Mouse (Mus musculus) gastrocnemius, adult 2 months (tissue): ENCODE data around the gene Samd8. TPM values are rescaled to one million over a fixed set of nuclear protein-coding genes. Genes with fewer than 3 reads are reported as not detected.

ENCODE experiments used
- DNase-seq: peaks from one replicate; pipeline ENCODE4 v3.0.0; 2022
- H3K27ac ChIP-seq: fragments of 200-600 bp; 2 replicates; pipeline ENCODE4 v1.8.1; 2022; ENCODE audit warnings: mild to moderate bottlenecking
- H3K4me3 ChIP-seq: fragments of 200-600 bp; 2 replicates; pipeline ENCODE4 v1.8.1; 2022; ENCODE audit warnings: mild to moderate bottlenecking, moderate library complexity
- CTCF ChIP-seq: fragments of 200-600 bp; IDR thresholded peaks from 2 replicates; pipeline ENCODE4 v1.8.1; 2022; ENCODE audit warnings: antibody characterized with exemption, mild to moderate bottlenecking, moderate library complexity
- intact Hi-C: fragments of 180-260 bp; cut with DNase I; formaldehyde crosslinking; loops from one replicate; pipeline ENCODE4 v1.15.1; 2025
- total RNA-seq, 2 experiments: library from RNA; stranded (reverse); gene quantifications; 2 replicates each; pipeline ENCODE4 v1.2.3; 2021

Samd8 gene
- total RNA-seq, 2 experiments from 2014 or later, result 57.3 to 63.4 TPM

DNA sequence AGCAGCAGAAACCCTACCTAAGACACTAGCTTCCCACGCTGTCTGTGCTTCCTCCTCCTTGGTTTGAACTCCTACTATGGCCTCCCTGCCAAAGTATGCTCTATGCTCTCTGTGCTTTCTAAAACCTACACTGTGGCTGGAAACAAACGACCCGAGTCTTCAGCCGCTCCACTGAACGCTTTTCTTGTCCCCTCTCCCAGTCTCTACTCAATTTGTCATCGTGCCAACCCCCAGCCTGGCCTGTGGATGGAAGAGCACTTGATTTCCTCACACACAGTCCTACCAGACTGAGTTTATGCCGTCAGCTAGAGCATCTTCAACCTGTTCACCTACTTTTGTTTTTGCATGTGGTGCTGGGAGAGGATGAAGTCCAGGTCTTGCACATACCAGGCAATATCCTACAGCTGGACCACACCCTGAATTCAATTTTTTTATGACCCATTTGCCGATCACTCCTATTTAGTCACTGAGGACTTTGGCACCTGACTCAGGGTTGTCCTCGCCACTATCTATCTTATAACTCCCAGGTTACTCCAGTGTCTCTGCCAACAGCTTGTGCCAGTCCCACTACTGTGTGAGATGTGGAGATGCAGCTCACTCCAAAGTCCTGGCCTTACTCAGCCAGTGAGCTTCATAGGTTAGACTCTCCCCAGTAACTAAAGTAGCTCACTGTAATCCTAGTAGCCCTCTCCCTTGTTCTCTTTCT is 75.6 kb downstream of the Samd8 start:
- intact Hi-C loops, result no loop called here
- H3K27ac ChIP-seq, result peak overlapping the region; percentile 50; the same call in 1 of the 2 replicates

GRCm38 (mm10) chr14:21830876-21831767 is 80.8 kb downstream of the Samd8 start:
- Histone ChIP-seq H3K27ac (peak overlapping the region; percentile 100), H3K4me3 (peak overlapping the region; percentile 77)
- intact Hi-C loops, result loop anchor here (2.0 kb wide), 1 partner anchor 80 kb away; the partner anchor contains the start of genes Dusp13 and Samd8
- TF ChIP-seq CTCF, result peak; percentile 18; the same call in 1 of the 2 replicates
- DNase-seq, result peak; percentile 98

More for the DNA sequence above, 75.6 kb downstream of the Samd8 start:
- no peak for TF ChIP-seq CTCF
- DNase-seq, result no peak
- H3K4me3 ChIP-seq, result no peak overlapping the region

DNA sequence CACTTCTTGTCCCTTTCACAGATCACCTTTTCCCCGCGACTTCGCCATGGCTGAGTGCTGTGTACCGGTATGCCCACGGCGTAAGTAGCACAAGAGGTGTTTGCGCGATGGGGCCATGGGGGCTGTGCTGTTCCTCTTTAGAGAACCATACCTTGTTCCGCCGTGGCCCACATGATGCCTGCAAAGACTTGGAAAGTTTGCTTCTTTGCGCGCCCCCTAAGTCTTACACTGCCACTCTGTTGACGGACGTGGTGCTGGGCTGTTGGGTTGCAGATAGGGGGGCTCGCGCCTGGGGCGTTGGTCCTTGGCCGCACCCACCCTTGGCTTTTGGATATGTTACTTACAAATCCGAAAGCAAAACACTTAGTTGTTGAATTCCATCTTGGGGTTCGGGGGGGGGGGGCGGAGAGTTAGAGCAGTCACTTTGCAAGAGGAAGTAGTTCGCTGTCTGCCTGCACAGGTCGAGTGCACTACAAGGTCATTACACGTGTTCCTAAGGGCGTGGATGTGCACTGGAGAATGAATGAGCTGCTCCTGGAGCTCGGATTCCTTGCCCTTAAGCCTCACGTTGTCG is 81.6 kb downstream of the Samd8 start:
- peak overlapping the region; percentile 77 for H3K4me3 ChIP-seq
- intact Hi-C loops, result loop anchor here (2.0 kb wide), 2 partner anchors 17 to 81 kb away; partner anchors contain the start of genes Comtd1, Dusp13 and Samd8
- no peak for DNase-seq
- TF ChIP-seq CTCF, result no peak
- peak overlapping the region; percentile 100 for H3K27ac ChIP-seq

- DNase-seq, result peak; percentile 59
- H3K27ac ChIP-seq, result peak overlapping the region; percentile 83
- intact Hi-C loops, result no loop called here
- no peak for TF ChIP-seq CTCF
- H3K4me3 ChIP-seq, result peak overlapping the region; percentile 45
These were observed 88.1 kb downstream of the Samd8 start for GRCm38 (mm10) chr14:21838336-21839017.

DNA sequence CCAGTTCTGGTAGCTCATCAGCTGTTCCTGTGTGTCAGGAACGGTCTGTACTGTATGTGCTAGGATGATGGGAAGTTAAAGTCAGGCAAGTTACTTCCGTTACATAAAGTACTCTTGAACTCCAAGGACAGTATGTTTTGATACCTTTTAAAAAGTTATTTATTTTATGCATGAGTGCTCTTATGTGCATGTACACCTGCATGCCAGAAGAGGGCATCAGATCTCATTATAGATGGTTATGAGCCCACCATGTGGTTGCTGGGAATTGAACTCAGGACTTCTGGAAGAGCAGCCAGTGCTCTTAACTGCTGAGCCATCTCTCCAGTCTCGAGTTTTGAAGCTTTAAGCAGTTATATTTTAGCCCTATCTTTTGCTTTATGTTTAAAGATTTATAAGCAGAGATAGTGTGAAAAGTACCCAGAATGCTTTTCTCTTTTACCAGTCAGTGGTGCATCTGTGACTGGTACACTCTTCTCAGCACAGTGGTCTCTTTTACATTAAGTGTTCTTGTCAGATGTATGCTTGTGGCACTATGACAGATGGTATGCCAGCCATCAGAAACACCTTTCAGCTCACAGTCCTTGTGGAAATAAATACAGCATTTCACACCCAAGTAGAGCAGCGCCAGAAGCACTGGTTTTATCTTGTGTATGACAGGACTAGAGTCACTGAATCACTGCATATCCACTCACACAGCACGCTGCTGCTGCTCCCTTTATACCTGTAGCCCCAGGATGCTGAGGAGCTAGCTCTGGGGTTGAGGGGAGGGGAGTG is 91.7 kb downstream of the Samd8 start:
- peak; percentile 39 for TF ChIP-seq CTCF
- no peak for DNase-seq
- H3K27ac ChIP-seq, result peak overlapping the region; percentile 29
- no peak overlapping the region for H3K4me3 ChIP-seq
- intact Hi-C loops, result no loop called here

DNA sequence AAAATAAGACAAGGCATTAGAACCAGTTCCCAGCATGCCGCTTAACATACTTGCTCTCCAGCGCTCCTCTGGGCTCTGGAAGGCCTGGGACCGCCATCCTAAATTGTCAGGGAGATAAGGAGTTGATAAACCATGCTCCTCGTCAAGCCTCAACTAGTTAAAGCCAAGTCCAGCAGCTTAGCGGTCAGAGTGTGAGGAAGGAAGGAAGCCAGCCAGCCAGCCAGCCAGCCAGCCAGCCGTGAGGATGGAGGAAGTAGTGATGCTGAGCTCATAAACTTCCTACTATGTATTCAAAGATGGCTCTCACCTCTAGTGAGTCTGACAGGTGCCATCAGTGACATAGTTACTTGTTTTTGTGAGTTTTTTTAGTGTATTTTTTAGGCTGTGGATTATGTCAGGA is 92.9 kb downstream of the Samd8 start:
- no peak for TF ChIP-seq CTCF
- intact Hi-C loops, result no loop called here
- no peak for DNase-seq
- Histone ChIP-seq H3K27ac (0 out of 2 replicates have a peak overlapping the region, but pooled peaks have one; percentile 10), H3K4me3 (no peak overlapping the region)

GRCm38 (mm10) chr14:21846827-21847380 is 96.6 kb downstream of the Samd8 start:
- peak overlapping the region; percentile 88 for H3K4me3 ChIP-seq
- no peak overlapping the region for H3K27ac ChIP-seq
- no peak for TF ChIP-seq CTCF
- intact Hi-C loops, result loop anchor here (5.0 kb wide), 1 partner anchor 95 kb away; the partner anchor contains the start of genes Dusp13 and Samd8
- DNase-seq, result no peak

DNA sequence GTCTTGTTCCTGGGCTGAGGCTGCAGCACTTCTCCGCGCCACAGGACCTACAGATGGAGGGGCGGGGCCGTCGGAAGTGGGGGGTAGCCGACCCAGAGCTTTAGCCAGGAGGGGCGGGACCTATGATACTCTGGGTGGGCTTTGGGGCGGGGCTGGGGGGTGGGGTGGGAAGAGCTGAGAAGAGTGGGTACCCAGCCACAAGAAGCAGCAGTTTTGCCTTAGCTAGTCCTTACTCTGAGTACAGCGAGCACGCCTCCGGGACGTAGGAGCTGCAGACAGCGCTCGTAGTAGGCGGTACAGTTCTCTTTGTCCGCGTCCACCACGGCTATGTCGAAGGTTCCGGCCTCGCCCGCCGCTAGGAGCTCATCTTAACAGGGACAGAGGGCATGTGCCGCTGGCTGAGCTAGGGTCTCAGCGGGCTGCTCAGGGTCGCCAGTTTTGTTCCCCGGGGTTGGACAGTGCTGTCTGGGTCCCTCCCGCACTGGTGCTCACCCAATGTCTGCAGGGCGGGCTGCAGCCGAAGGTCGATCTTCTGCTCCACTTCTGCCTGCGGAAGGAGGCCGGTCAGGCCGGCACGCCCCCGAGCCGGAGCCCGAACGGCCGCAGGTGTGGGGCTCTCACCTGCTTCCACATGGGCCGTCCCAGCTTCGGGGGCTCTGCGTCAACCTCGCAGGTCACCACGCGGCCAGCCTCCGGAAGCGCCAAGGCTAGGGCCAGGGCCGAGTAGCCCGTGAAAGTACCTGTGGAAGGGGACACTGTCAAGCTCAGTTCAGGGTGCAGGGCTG is 97.2 kb downstream of the Samd8 start:
- intact Hi-C loops, result loop anchor here (2.0 to 5.0 kb wide), 2 partner anchors 15 to 95 kb away; partner anchors contain the start of genes Dusp13 and Samd8
- peak overlapping the region; percentile 88 for H3K4me3 ChIP-seq
- TF ChIP-seq CTCF, result no peak
- DNase-seq, result peak; percentile 45
- peak overlapping the region; percentile 85 for H3K27ac ChIP-seq

Other genes starting within 250 kb of the Samd8 start
- gene Dupd1, start 36.0 kb upstream of the Samd8 start, total RNA-seq, result 10 to 100 TPM; 33.6 to 58.6 TPM
- 100 to 1,000 TPM; 194 to 238 TPM for gene Dusp13, start 650 bp downstream of the Samd8 start, total RNA-seq
- 100 to 1,000 TPM; 320 to 332 TPM for gene Vdac2, start 74.7 kb downstream of the Samd8 start, total RNA-seq
- 10 to 100 TPM in 1 of 2 experiments, 1 to 10 TPM in 1; 8.8 to 13.0 TPM for gene Comtd1, start 98.4 kb downstream of the Samd8 start, total RNA-seq
- gene Zfp503, start 239.1 kb downstream of the Samd8 start, total RNA-seq, result 10 to 100 TPM in 1 of 2 experiments, 1 to 10 TPM in 1; 8.1 to 10.7 TPM